Mouse (Mus musculus): ENCODE data around the gene Specc1.
A peak's percentile ranks its signal among the peaks of the same experiment; 100 is the strongest.

GRCm38 (mm10) chr11:62159803-62160202 is 203.2 kb downstream of the Specc1 start:
- no peak for TF ChIP-seq CTCF (IDR thresholded peaks at IDR 0.05; ENCODE audit: low read depth)
- peak; percentile 77 for TF ChIP-seq EP300 (IDR thresholded peaks at IDR 0.05; ENCODE audit: low read depth)
